Mouse (Mus musculus) hindbrain, embryonic 11.5 days (tissue): ENCODE results near the gene Twsg1. TPM values are rescaled to one million over a fixed set of nuclear protein-coding genes. Genes with fewer than 3 reads are reported as not detected.

ENCODE experiments used
- ATAC-seq: fragments of 200-750 bp; cut with Nextera tagmentation; 2 replicates; pipeline ENCODE4 v1.8.0; 2017; ENCODE audit warnings: mild to moderate bottlenecking, moderate TSS enrichment, moderate library complexity; ENCODE audit not compliant: low FRiP score
- DNase-seq: peaks from one replicate; pipeline ENCODE4 v3.0.0-alpha.2; 2015; ENCODE audit warnings: low spot score
- H3K27ac ChIP-seq: fragments of 300-500 bp; sonication (generic); 2 replicates; pipeline ENCODE4 v1.5.1; 2014; ENCODE audit warnings: mild to moderate bottlenecking, low read depth, low read length
- H3K27me3 ChIP-seq: fragments of 300-500 bp; sonication (generic); 2 replicates; pipeline ENCODE4 v1.6.1; 2014; ENCODE audit warnings: mild to moderate bottlenecking, low read length, moderate library complexity, mixed read lengths; ENCODE audit not compliant: control insufficient read depth, insufficient read depth
- H3K36me3 ChIP-seq: fragments of 300-500 bp; sonication (generic); 2 replicates; pipeline ENCODE4 v1.6.1; 2014; ENCODE audit warnings: mild to moderate bottlenecking, low read length, moderate library complexity, mixed read lengths; ENCODE audit not compliant: control insufficient read depth, insufficient read depth
- H3K4me1 ChIP-seq: fragments of 300-500 bp; sonication (generic); replicated peaks from 2 replicates; pipeline ENCODE4 v1.6.1; 2014; ENCODE audit warnings: low read length, mixed read lengths; ENCODE audit not compliant: control insufficient read depth, insufficient read depth
- H3K4me2 ChIP-seq: fragments of 300-500 bp; sonication (generic); replicated peaks from 2 replicates; pipeline ENCODE4 v1.6.1; 2014; ENCODE audit warnings: mild to moderate bottlenecking, low read depth, low read length
- H3K4me3 ChIP-seq: fragments of 300-500 bp; sonication (generic); 2 replicates; pipeline ENCODE4 v1.5.1; 2014; ENCODE audit warnings: low read depth, low read length
- H3K9ac ChIP-seq: fragments of 300-500 bp; sonication (generic); 2 replicates; pipeline ENCODE4 v1.6.1; 2014; ENCODE audit warnings: low read depth, low read length
- H3K9me3 ChIP-seq: fragments of 300-500 bp; sonication (generic); 2 replicates; pipeline ENCODE4 v1.6.1; 2016; ENCODE audit warnings: low read length; ENCODE audit not compliant: control insufficient read depth
- WGBS: fragments of 180-500 bp; shearing (Covaris S2); extraction: QIAGEN DNeasy Blood & Tissue Kit; methylation state at CpG from one replicate; pipeline ENCODE4 v1.1.7; 2014; 5-methylcytosine and 5-hydroxymethylcytosine counted together
- polyA plus RNA-seq: library from polyadenylated mRNA; unstranded; fragments of >200 nt; fragmentation: Nextera tagmentation; extraction: Ambion mirVana; gene quantifications from 2 replicates; pipeline ENCODE4 v1.2.1, GENCODE M21; 2014

The Twsg1 gene
- polyA plus RNA-seq, 1 experiment from 2014 or later: 85.9 TPM

DNA sequence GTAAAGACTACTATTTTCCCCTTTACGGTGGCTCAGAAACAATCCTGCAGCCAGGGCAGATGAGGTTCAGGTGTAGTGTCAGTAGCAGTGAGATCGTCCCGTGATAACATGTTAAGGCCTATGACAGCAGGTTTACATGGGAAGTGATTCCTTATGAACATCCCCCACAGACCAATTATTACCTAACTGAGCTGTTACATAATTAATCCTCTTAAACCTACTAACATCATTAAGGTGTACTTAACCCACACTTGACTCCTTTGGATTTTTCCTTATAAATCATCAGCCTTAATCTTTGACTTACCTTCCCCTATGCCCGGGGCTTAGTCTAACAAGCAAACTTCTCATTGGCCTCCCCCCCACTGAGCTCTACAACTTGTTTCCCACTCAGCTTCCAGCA, 77.9 kb downstream of the Twsg1 start:
- 89% methylated on average over 4 of the region's 4 CpGs for WGBS
- Histone ChIP-seq H3K4me3 (no peak overlapping the region), H3K4me1 (no peaks in the 10 kb centered on the region), H3K9me3 (no peaks in the 10 kb centered on the region), H3K27me3 (no peaks in the 10 kb centered on the region), H3K27ac (no peak overlapping the region), H3K9ac (no peak overlapping the region), H3K36me3 (no peaks in the 10 kb centered on the region), H3K4me2 (no peak overlapping the region)
- no peak for DNase-seq
- no peak for ATAC-seq

DNA sequence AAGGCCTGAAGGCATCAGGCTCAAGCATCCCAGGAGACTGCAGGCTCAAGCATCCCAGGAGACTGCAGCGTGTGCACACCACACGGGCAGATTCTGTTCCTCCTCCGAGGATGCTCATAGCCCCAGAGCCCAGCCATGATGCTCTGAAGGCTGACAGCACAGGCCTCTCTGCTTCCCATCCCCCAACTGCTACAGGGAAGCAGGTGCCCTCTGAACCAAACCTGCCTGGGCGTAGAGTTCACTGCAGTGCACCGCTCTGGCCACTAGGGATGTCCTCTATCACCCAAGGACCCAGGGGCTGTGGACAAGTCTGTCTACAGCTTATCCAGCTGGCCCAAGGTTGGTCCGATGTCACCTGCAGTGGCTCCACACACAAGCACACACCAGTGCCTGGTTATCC, 78.4 kb downstream of the Twsg1 start:
- Histone ChIP-seq H3K4me1 (no peaks in the 10 kb centered on the region), H3K4me3 (no peak overlapping the region), H3K27me3 (no peaks in the 10 kb centered on the region), H3K9ac (no peak overlapping the region), H3K9me3 (no peaks in the 10 kb centered on the region), H3K4me2 (no peak overlapping the region), H3K36me3 (no peaks in the 10 kb centered on the region), H3K27ac (0 out of 2 replicates have a peak overlapping the region, but pooled peaks have one; percentile 17)
- 43% methylated on average over 6 of the region's 6 CpGs for WGBS
- DNase-seq: peak; percentile 59
- peak; percentile 30; the same call in 1 of the 2 replicates for ATAC-seq

DNA sequence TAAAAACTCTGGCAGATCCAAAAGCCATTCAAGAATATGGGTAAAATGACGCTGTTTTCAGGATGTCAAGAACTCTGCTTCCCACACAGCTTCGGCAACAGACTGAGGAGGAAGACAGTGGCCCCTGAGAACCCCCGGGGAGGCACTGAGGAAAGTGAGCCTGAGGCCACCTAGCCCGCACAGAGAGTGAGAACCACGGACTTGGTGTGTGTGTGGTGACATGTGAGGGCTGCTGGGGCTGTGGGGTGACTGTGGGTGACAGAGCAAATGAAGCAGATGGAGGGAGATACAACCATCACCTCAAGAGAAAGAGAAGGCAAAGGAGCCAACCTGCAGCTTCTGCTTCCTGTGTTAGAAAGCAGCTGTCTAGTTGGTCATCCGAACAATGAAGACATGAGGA, 79.0 kb downstream of the Twsg1 start:
- Histone ChIP-seq H3K27me3 (no peaks in the 10 kb centered on the region), H3K9me3 (no peaks in the 10 kb centered on the region), H3K4me1 (no peaks in the 10 kb centered on the region), H3K9ac (no peak overlapping the region), H3K4me3 (no peak overlapping the region), H3K4me2 (no peak overlapping the region), H3K27ac (0 out of 2 replicates have a peak overlapping the region, but pooled peaks have one; percentile 17), H3K36me3 (no peaks in the 10 kb centered on the region)
- ATAC-seq: no peak
- DNase-seq: no peak
- 74% methylated on average over 6 of the region's 6 CpGs for WGBS

Other genes with a start within 250 kb of the Twsg1 start
- gene Rab31, start 178.5 kb downstream of the Twsg1 start, polyA plus RNA-seq: 74.8 and 82.0 TPM in 2 replicates
- gene Ppp4r1, start 168.7 kb downstream of the Twsg1 start, polyA plus RNA-seq: 48.9 and 56.8 TPM in 2 replicates
- gene Ralbp1, start 65.4 kb downstream of the Twsg1 start, polyA plus RNA-seq: 47.6 and 47.7 TPM in 2 replicates
- 35.3 and 49.2 TPM in 2 replicates for gene Ankrd12, start 125.9 kb upstream of the Twsg1 start, polyA plus RNA-seq
- 336 and 342 TPM in 2 replicates for gene Ndufv2, start 150.3 kb upstream of the Twsg1 start, polyA plus RNA-seq
- gene Washc1, start 160.3 kb upstream of the Twsg1 start, polyA plus RNA-seq: 27.6 and 30.8 TPM in 2 replicates
- 13.4 and 17.0 TPM in 2 replicates for gene Ddx11, start 172.3 kb upstream of the Twsg1 start, polyA plus RNA-seq